Comparison of ENCODE assay signal across 8 mouse cellular contexts in the genomic region with DNA sequence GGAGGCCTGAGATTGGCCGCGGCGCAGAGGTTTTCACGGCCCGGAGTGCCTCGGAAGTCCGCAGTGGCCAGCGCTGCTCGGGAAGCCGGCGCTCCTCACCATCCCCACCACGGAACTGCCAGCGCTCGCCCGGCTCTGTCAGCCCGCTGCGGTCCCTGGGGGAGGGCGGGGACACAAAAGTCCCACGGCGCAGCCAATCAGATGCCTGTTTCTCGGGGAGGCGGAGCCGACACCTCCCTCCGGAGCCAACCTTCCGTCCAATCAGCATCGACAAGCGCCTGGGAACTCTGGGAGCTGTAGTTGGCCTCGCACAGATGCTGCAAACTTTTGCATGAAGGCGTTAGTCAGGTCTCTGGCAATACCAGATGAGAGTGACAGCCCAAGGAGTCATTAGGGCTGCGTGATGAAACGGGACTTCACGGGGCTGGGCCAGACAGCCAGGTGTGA. TPM values are rescaled to one million over a fixed set of nuclear protein-coding genes. Genes with fewer than 3 reads are reported as not detected.
DNase-seq lines count a peak whose midpoint lies in the region; ATAC-seq and TF ChIP-seq lines count a peak whose summit lies in the region.

A gene (minus strand): TSS at position 150 of the 447 bp plus-strand sequence.

- peak within 1 kb of the TSS; percentile 95 for H3K9ac ChIP-seq in MEL (ENCODE audit: control insufficient read depth, low read depth, low read length, poor library complexity, severe bottlenecking)
- H3K9ac ChIP-seq in forebrain, postnatal 0 days, result peak within 1 kb of the TSS; percentile 62
- peak within 1 kb of the TSS; percentile 78 for H3K9ac ChIP-seq in lung, embryonic 15.5 days

- no peak for TF ChIP-seq RAD21 in MEL (IDR thresholded peaks at IDR 0.05; ENCODE audit: low read depth, low read length)

- H3K27ac ChIP-seq in MEL (ENCODE audit: control insufficient read depth, low read depth, low read length), result peak within 1 kb of the TSS; percentile 92
- 0 out of 2 replicates have a peak within 1 kb of the TSS, but pooled peaks have one; percentile 15 for H3K27ac ChIP-seq in cerebellum, adult 2 months (ENCODE audit: insufficient read depth, low read length)
- H3K27ac ChIP-seq in forebrain, postnatal 0 days (ENCODE audit: low read depth, low read length), result peak within 1 kb of the TSS; percentile 69; the same call in 1 of the 2 replicates
- H3K27ac ChIP-seq in lung, embryonic 15.5 days, result peak within 1 kb of the TSS; percentile 92

- TF ChIP-seq POLR2A in MEL (IDR thresholded peaks at IDR 0.05; ENCODE audit: control insufficient read depth in 1 of 2, insufficient read depth in 1 of 2, low read depth in 1 of 2, low read length in 2 of 2, poor library complexity in 1 of 2), result peak; percentile 87 to 93
- peak; percentile 88; the same call in 1 of the 2 replicates for TF ChIP-seq POLR2A in cerebellum, adult 2 months (IDR thresholded peaks at IDR 0.05; ENCODE audit: borderline replicate concordance, insufficient read depth, low read length)

- TF ChIP-seq EP300 in MEL (IDR thresholded peaks at IDR 0.05; ENCODE audit: low read depth in 1 of 2, low read length in 2 of 2), result no peak

- peak within 1 kb of the TSS; percentile 97 to 99 for H3K4me3 ChIP-seq in MEL (ENCODE audit: control insufficient read depth in 1 of 2, insufficient read depth in 1 of 2, low read depth in 2 of 2, low read length in 2 of 2)
- peak within 1 kb of the TSS; percentile 83 for H3K4me3 ChIP-seq in cerebellum, adult 2 months (replicated peaks; ENCODE audit: insufficient read depth, low read depth, low read length)
- peak within 1 kb of the TSS; percentile 70 for H3K4me3 ChIP-seq in forebrain, postnatal 0 days (ENCODE audit: low read depth, low read length)
- H3K4me3 ChIP-seq in lung, embryonic 15.5 days, result peak within 1 kb of the TSS; percentile 85

- peaks cover 55% of the 10 kb centered on the region for H3K79me2 ChIP-seq in MEL (ENCODE audit: control insufficient read depth, insufficient read depth, low read length, poor library complexity)

- WGBS in cerebellum, adult 2 months, result 1% methylated on average over 32 of the region's 32 CpGs
- 2% methylated on average over 28 of the region's 32 CpGs for WGBS in forebrain, postnatal 0 days
- WGBS in lung, embryonic 15.5 days, result under 1% methylated on average over 32 of the region's 32 CpGs

- H3K4me1 ChIP-seq in MEL (ENCODE audit: control insufficient read depth in 1 of 2, insufficient read depth in 2 of 2, low read length in 2 of 2), result peaks cover 32 to 45% of the 10 kb centered on the region in 2 experiments
- no peaks in the 10 kb centered on the region for H3K4me1 ChIP-seq in cerebellum, adult 2 months (ENCODE audit: control insufficient read depth, insufficient read depth, low read length)
- H3K4me1 ChIP-seq in forebrain, postnatal 0 days (ENCODE audit: insufficient read depth), result peaks cover 3% of the 10 kb centered on the region; the same call in 1 of the 2 replicates
- H3K4me1 ChIP-seq in lung, embryonic 15.5 days, result peaks cover 31% of the 10 kb centered on the region

- H3K9me3 ChIP-seq in MEL (replicated peaks; ENCODE audit: insufficient read depth, low read length), result no peaks in the 10 kb centered on the region
- H3K9me3 ChIP-seq in forebrain, postnatal 0 days (ENCODE audit: low read length), result no peaks in the 10 kb centered on the region
- H3K9me3 ChIP-seq in lung, embryonic 15.5 days, result no peaks in the 10 kb centered on the region

- peak within 1 kb of the TSS; percentile 94 for H3K4me2 ChIP-seq in forebrain, postnatal 0 days (ENCODE audit: low read depth)
- peak within 1 kb of the TSS; percentile 94 for H3K4me2 ChIP-seq in lung, embryonic 15.5 days

- peaks cover 0 to 53% of the 10 kb centered on the region in 2 experiments; a peak in 3 of 4 replicates for H3K36me3 ChIP-seq in MEL (ENCODE audit: control insufficient read depth in 1 of 2, insufficient read depth in 2 of 2, low read length in 2 of 2)
- no peaks in the 10 kb centered on the region for H3K36me3 ChIP-seq in forebrain, postnatal 0 days (ENCODE audit: insufficient read depth)
- H3K36me3 ChIP-seq in lung, embryonic 15.5 days, result no peaks in the 10 kb centered on the region

- TF ChIP-seq CTCF in MEL (IDR thresholded peaks at IDR 0.05 in 2 of 3, conservative IDR thresholded peaks at IDR 0.05 in 1 of 3; ENCODE audit: control insufficient read depth in 1 of 3, insufficient read depth in 1 of 3, low read depth in 2 of 3, low read length in 3 of 3, poor library complexity in 1 of 3, severe bottlenecking in 1 of 3), result no peak
- no peak for TF ChIP-seq CTCF in cerebellum, adult 2 months (IDR thresholded peaks at IDR 0.05; ENCODE audit: borderline replicate concordance, insufficient read depth, low read depth, low read length)
- TF ChIP-seq CTCF in forebrain, postnatal 0 days (IDR thresholded peaks at IDR 0.05; ENCODE audit: low read depth), result no peak

- peak; percentile 97 for ATAC-seq in forebrain, postnatal 0 days
- peak; percentile 92 for ATAC-seq in lung, embryonic 15.5 days (ENCODE audit: borderline replicate concordance, extremely low read depth, low FRiP score, low TSS enrichment)

- no peaks in the 10 kb centered on the region for H3K27me3 ChIP-seq in MEL (ENCODE audit: control insufficient read depth in 1 of 2, insufficient read depth in 2 of 2, low read length in 2 of 2)
- no peaks in the 10 kb centered on the region for H3K27me3 ChIP-seq in cerebellum, adult 2 months (ENCODE audit: control insufficient read depth, insufficient read depth, low read length)
- no peaks in the 10 kb centered on the region for H3K27me3 ChIP-seq in forebrain, postnatal 0 days (ENCODE audit: insufficient read depth, low read length)
- no peaks in the 10 kb centered on the region for H3K27me3 ChIP-seq in lung, embryonic 15.5 days

- DNase-seq in MEL (ENCODE audit: low read depth, low spot score), result peak; percentile 99
- peak; percentile 96 to 98 for DNase-seq in cerebellum, adult 2 months
- peak; percentile 97 for DNase-seq in forebrain, postnatal 0 days
- DNase-seq in heart, postnatal 4 days, result peak; percentile 98
- peak; percentile 96 to 97 for DNase-seq in layer of hippocampus, adult 8-10 months (ENCODE audit: low spot score in 2 of 2)
- DNase-seq in ovary, adult 18-20 months (ENCODE audit: low spot score), result peak; percentile 97
- DNase-seq in thymus, postnatal 0 days (ENCODE audit: low spot score), result peak; percentile 98

TF ChIP-seq in MEL, 35 proteins besides CTCF, POLR2A, EP300 and RAD21 (continues in another document):
- TF ChIP-seq MAZ (IDR thresholded peaks at IDR 0.05; ENCODE audit: low read depth, low read length) (peak; percentile 74), JUND (IDR thresholded peaks at IDR 0.05; ENCODE audit: low read depth, low read length) (no peak), MEF2A (IDR thresholded peaks at IDR 0.05; ENCODE audit: extremely low read depth, insufficient replicate concordance, low read depth, low read length, poor library complexity, severe bottlenecking) (no peak), POLR2AphosphoS2 (IDR thresholded peaks at IDR 0.05; ENCODE audit: low read length) (peak; percentile 98), NELFE (IDR thresholded peaks at IDR 0.05; ENCODE audit: low read depth, low read length) (peak; percentile 98), MYC (IDR thresholded peaks at IDR 0.05; ENCODE audit: low read depth, low read length) (0 out of 2 replicates have a peak, but pooled peaks have one; percentile 0), MXI1 (IDR thresholded peaks at IDR 0.05; ENCODE audit: low read depth, low read length) (peak; percentile 91), GABPA (IDR thresholded peaks at IDR 0.05; ENCODE audit: low read depth, low read length) (no peak), MAX (IDR thresholded peaks at IDR 0.05; ENCODE audit: low read length) (peak; percentile 54; the same call in 1 of the 2 replicates), ZC3H11A (IDR thresholded peaks at IDR 0.05; ENCODE audit: low read depth, low read length) (0 out of 2 replicates have a peak, but pooled peaks have one; percentile 6), KAT2A (conservative IDR thresholded peaks at IDR 0.05; ENCODE audit: low read depth, low read length) (peak; percentile 71), ZKSCAN1 (IDR thresholded peaks at IDR 0.05; ENCODE audit: low read depth, low read length) (no peak), ELF1 (IDR thresholded peaks at IDR 0.05; ENCODE audit: low read depth, low read length) (peak; percentile 65), CHD2 (IDR thresholded peaks at IDR 0.05; ENCODE audit: low read length) (no peak; the same call in 1 of the 2 replicates), ZMIZ1 (IDR thresholded peaks at IDR 0.05; ENCODE audit: low read depth, low read length) (peak; percentile 97), TBP (IDR thresholded peaks at IDR 0.05; ENCODE audit: low read depth, low read length) (peak; percentile 88), TCF12 (IDR thresholded peaks at IDR 0.05; ENCODE audit: low read depth, low read length) (peak; percentile 80), ETS1 (IDR thresholded peaks at IDR 0.05; ENCODE audit: low read depth, low read length) (peak; percentile 34; the same call in 1 of the 2 replicates), GATA1 (IDR thresholded peaks at IDR 0.05; ENCODE audit: low read depth, low read length) (0 out of 2 replicates have a peak, but pooled peaks have one; percentile 11), UBTF (IDR thresholded peaks at IDR 0.05; ENCODE audit: borderline replicate concordance, insufficient read depth, low read depth, low read length) (0 out of 2 replicates have a peak, but pooled peaks have one; percentile 25), USF1 (IDR thresholded peaks at IDR 0.05; ENCODE audit: low read depth, low read length) (peak; percentile 45; the same call in 1 of the 2 replicates), NRF1 (IDR thresholded peaks at IDR 0.05; ENCODE audit: insufficient read depth, low read depth, low read length, poor library complexity, severe bottlenecking) (peak; percentile 38; the same call in 1 of the 2 replicates), HCFC1 (IDR thresholded peaks at IDR 0.05; ENCODE audit: low read depth, low read length) (peak; percentile 95), SIN3A (IDR thresholded peaks at IDR 0.05; ENCODE audit: low read length) (peak; percentile 89)

RNA-seq across cellular contexts. Expression of the gene that starts here (rescaled TPM):
- 9.6 and 38.3 TPM in 2 replicates for total RNA-seq in MEL (2012; rRNA removed)
- polyA plus RNA-seq in MEL (2012; ENCODE audit: insufficient read depth in 1 of 2, insufficient read length in 2 of 2, low read depth in 1 of 2, low replicate concordance in 2 of 2, missing spikeins in 1 of 2), result 10 to 100 TPM in 1 of 2 experiments, not detected in 1; 27.5 TPM
- 9.8 and 10.2 TPM in 2 replicates for polyA plus RNA-seq in cerebellum, adult 2 months (2012; rRNA removed)
- 6.3 and 15.1 TPM in 2 replicates for total RNA-seq in forebrain, postnatal 0 days (2014; rRNA removed)
- polyA plus RNA-seq in forebrain, postnatal 0 days (2015; fragmentation: Nextera tagmentation; extraction: Ambion mirVana), result 6.9 and 9.0 TPM in 2 replicates
- 1 to 10 TPM; 3.9 to 4.2 TPM for total RNA-seq in heart, postnatal 4 days (2021)
- total RNA-seq in layer of hippocampus, adult 8-10 months (2022), result 10 to 100 TPM; 13.1 to 14.5 (median 14.4) TPM
- polyA plus RNA-seq in lung, embryonic 15.5 days (2015; fragmentation: Nextera tagmentation; extraction: Ambion mirVana), result 11.9 and 12.7 TPM in 2 replicates
- 7.3 and 8.0 TPM in 2 replicates for polyA plus RNA-seq in thymus, postnatal 0 days (2015; fragmentation: Nextera tagmentation; extraction: Ambion mirVana)

Comparison
In these comparisons a context has a peak if more than half of its experiments do, and no peak if none do; other contexts are left out.
1. Peak in every context shown above with its lines: DNase-seq, ATAC-seq, H3K4me3 ChIP-seq and H3K27ac ChIP-seq.
2. H3K27ac ChIP-seq: peak in every context shown above with its lines; median percentile 92 in MEL; 92 in lung, embryonic 15.5 days; 69 in forebrain, postnatal 0 days; 15 in cerebellum, adult 2 months.